Comparison of ENCODE assay signal across 20 mouse cellular contexts in genomic region chr1:54771471-54771870, GRCm38 (mm10).
"Had no signal": no experiment of that assay in that cellular context is flagged by ENCODE, and none has a peak within 500 bp of the region (broad histone marks: within the 10 kb centered on the region; RNA-seq: fewer than 3 reads in every experiment).

No protein-coding gene starts in this region.

- H3K9ac ChIP-seq: liver, embryonic 15.5 days; liver, postnatal 0 days; lung, embryonic 15.5 days; midbrain, embryonic 13.5 days; midbrain, embryonic 15.5 days; neural tube, embryonic 12.5 days had no signal

- DNase-seq: liver, postnatal 0 days; lung, adult 2 months; lung, postnatal 14 days; lung, postnatal 36 days; retina, postnatal 1 day; right cerebral cortex, adult 18-20 months; right cerebral cortex, postnatal 25 days; right cerebral cortex, postnatal 4 days; thymus, adult 18-20 months; thymus, postnatal 14 days; thymus, postnatal 4 days had no signal

- ATAC-seq: liver, postnatal 0 days; lung, postnatal 0 days; midbrain, embryonic 13.5 days; midbrain, embryonic 15.5 days had no signal

- H3K27ac ChIP-seq: liver, embryonic 15.5 days; lung, embryonic 15.5 days; macrophage; midbrain, embryonic 13.5 days; midbrain, embryonic 15.5 days; neural tube, embryonic 12.5 days had no signal

- H3K4me2 ChIP-seq: liver, embryonic 15.5 days; lung, embryonic 15.5 days; midbrain, embryonic 11.5 days; midbrain, embryonic 13.5 days; midbrain, embryonic 15.5 days; neural tube, embryonic 12.5 days had no signal

- H3K36me3 ChIP-seq: liver, embryonic 15.5 days; lung, embryonic 15.5 days; midbrain, embryonic 15.5 days; neural tube, embryonic 12.5 days had no signal

- H3K9me3 ChIP-seq: liver, embryonic 15.5 days; lung, embryonic 15.5 days; midbrain, embryonic 13.5 days; neural tube, embryonic 12.5 days had no signal

- H3K4me1 ChIP-seq: liver, embryonic 15.5 days; midbrain, embryonic 13.5 days; midbrain, embryonic 15.5 days; neural tube, embryonic 12.5 days had no signal

- H3K4me3 ChIP-seq: liver, embryonic 15.5 days; lung, embryonic 15.5 days; megakaryocyte, embryonic 14.5 days; midbrain, embryonic 13.5 days; midbrain, embryonic 15.5 days; neural tube, embryonic 12.5 days had no signal

- H3K27me3 ChIP-seq: liver, embryonic 15.5 days; lung, embryonic 15.5 days; megakaryocyte, embryonic 14.5 days; midbrain, embryonic 13.5 days; midbrain, embryonic 15.5 days; neural tube, embryonic 12.5 days had no signal
